Mouse (Mus musculus): Measurements from ENCODE around the gene Gm27021.

DNA sequence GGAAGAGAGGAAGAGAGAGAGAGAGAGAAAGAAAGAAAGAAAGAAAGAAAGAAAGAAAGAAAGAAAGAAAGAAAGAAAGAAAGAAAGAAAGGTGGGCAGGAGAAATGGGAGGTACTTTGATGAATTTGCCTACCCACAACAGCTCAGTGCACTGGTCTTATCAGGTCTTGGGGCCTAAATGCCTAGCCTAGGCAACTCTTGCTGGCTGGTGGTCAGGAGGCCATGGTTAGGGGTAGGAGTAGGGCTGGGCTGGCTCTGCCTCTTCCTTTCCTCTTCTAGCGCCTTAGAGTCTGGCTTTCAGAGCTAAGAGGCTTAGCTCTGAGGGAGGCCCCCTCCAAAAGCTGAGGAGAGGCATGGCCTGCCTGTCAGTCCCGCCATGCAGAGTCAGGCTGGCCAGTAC is 44.3 kb downstream of the Gm27021 start:
- no peak for TF ChIP-seq POLR2A (IDR thresholded peaks at IDR 0.05; ENCODE audit: insufficient read depth, low read depth, low read length)
- no peak for TF ChIP-seq CTCF (IDR thresholded peaks at IDR 0.05; ENCODE audit: insufficient read depth, low read depth, low read length)

All from olfactory bulb, adult 2 months (tissue).